Mouse (Mus musculus) 416B (cell line): ENCODE measurements at regions not wholly inside any gene's neighbourhood (a gene's known extent, or its start where the extent isn't known, plus 50 kb on each side); places are given as distances from the start of the nearest gene placed in this dataset.

ENCODE experiments used
- DNase-seq: peaks from one replicate; pipeline ENCODE4 v3.0.0; 2011; ENCODE audit warnings: low read depth

- no peak for DNase-seq
These were observed 84.2 kb upstream of the Adamts5 start for GRCm38 (mm10) chr16:85985841-85986240.

- no peak for DNase-seq
These were observed 75.5 kb upstream of the Adamts5 start for GRCm38 (mm10) chr16:85977102-85977501.

DNA sequence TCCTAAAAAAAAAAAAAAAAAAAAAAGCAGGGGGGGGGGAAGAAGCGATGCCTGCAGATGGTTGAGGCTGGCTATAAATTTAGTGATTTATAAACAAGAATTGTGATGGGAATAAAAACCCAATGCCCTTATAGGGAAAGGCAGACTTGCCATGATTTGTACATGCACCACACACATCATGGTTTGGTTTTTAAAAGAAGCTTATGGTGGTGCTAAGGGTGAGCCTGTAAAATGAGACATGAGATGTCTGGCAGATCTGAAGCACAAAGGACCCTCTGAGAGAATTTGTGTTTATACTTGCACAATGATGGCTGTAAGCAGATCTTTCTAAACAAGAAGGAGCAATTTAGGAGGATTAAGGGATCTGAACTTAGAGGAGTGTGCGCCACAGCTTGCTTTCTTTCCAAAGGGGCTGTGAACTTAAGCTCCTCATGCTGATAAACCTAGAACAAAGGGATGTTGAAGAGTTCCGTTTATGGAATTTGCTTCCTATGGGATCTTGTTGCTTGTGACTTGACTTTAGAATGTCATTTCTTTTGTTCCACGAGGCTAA, 65.3 kb upstream of the Adamts5 start:
- no peak for DNase-seq

DNA sequence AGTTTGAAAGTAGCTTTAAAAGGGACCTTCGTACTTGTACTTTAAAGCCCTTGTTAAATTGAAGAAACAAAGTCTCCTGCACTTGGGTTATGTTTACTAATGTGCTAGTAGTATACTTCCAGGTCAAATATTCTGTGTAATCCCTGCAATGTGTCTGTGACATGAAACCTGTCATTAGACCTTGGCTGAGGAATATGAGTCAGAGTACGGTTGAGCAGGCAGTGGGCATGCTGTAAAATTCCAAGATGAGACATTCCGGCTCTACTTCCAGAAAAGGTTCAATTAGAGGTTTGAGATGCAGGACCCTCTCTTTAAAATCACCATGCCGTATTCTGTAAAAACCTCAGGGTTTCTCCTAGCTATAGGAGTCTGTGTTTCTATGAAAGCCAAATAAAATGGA, 64.6 kb upstream of the Adamts5 start:
- no peak for DNase-seq

- DNase-seq: no peak
These were observed 63.0 kb upstream of the Adamts5 start for GRCm38 (mm10) chr16:85964352-85965210.

DNA sequence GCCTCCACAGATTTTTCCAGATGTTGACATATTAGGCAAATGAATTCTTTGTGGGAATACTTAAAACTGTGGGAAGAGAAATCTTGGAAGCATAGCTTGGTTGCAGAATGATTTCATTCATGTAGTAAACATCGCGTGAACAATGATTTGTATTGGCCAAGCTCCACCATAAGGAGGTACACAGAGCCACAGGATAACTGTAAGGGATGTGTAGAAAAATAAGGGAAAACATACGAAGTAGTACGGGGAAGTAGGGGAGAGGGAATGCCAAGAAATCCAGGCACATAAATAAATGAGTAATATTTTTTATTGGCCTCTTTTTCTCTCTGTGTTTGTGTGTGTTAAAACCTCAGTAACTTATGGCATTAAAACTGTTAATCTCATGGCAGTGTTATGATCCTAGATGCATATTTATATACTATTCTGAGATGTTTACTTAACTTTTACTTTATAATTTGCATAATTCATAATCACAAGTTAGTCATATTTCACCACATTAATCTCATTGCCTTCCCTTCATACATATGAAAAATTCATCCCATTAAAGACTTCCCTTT, 54.5 kb upstream of the Adamts5 start:
- no peak for DNase-seq

DNA sequence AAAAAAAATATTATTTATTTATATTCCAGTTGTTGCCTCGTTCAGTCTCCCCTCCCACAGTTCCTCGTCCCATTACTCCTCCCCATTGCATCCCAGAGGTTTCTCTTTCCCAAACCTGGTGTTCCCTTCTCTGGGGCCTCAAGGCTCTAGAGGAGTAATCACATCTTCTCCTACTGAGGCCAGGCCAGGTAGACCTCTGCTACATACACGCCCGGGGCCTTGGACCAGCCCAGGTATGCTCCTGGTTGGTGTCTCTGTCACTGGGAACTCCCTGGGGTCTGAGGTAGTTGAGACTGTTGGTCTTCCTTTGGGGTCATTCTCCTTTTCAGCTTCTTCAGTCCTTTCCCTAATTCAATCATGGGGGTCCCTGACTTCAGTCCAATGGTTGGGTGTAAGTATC, 50.0 kb upstream of the Adamts5 start:
- no peak for DNase-seq
